26 mouse cellular contexts compared by ENCODE assay signal in the genomic region with DNA sequence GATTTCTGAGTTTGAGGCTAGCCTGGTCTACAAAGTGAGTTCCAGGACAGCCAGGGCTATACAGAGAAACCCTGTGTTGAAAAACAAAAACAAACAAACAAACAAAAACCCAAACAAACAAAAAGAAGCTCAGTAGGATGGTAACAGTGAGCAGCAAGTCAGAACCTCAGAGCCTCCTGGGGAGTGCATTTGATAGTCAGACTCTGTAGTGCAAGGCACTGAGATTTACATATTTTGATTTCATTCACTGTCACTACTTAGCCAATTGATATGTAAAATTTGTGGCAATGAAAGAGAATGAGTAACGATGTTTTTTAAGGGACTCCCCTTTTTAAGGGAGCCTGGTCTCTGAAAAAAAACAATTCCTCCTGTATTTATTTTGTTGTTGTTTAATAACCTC.
"Had no signal": no experiment of that assay in that cellular context is flagged by ENCODE, and none has a peak within 500 bp of the region (broad histone marks: within the 10 kb centered on the region; RNA-seq: fewer than 3 reads in every experiment).

No protein-coding gene starts in this region.

- H3K27me3 ChIP-seq: heart, embryonic 12.5 days; hindbrain, embryonic 13.5 days; hindbrain, embryonic 15.5 days; intestine, embryonic 15.5 days; limb, embryonic 12.5 days; liver, embryonic 13.5 days; liver, embryonic 15.5 days had no signal

- H3K4me1 ChIP-seq: heart, embryonic 10.5 days; heart, embryonic 12.5 days; hindbrain, embryonic 13.5 days; hindbrain, embryonic 15.5 days; intestine, embryonic 15.5 days; limb, embryonic 10.5 days; limb, embryonic 12.5 days; liver, embryonic 13.5 days; liver, embryonic 15.5 days had no signal

- H3K36me3 ChIP-seq: heart, embryonic 10.5 days; heart, embryonic 12.5 days; hindbrain, embryonic 13.5 days; hindbrain, embryonic 15.5 days; intestine, embryonic 15.5 days; limb, embryonic 10.5 days; limb, embryonic 12.5 days; liver, embryonic 13.5 days; liver, embryonic 15.5 days had no signal

- DNase-seq: gastrocnemius, postnatal 10 days; gastrocnemius, postnatal 25 days; heart, adult 18-20 months; heart, postnatal 14 days; heart, postnatal 36 days; kidney, adult 18-20 months; kidney, adult 8-10 months; kidney, postnatal 10 days; kidney, postnatal 25 days; kidney, postnatal 4 days; liver; liver, embryonic 13.5 days; liver, postnatal 0 days had no signal

- H3K4me2 ChIP-seq: heart, embryonic 12.5 days; hindbrain, embryonic 13.5 days; hindbrain, embryonic 15.5 days; intestine, embryonic 15.5 days; limb, embryonic 12.5 days; liver, embryonic 11.5 days; liver, embryonic 13.5 days; liver, embryonic 15.5 days had no signal

- H3K4me3 ChIP-seq: heart, embryonic 10.5 days; heart, embryonic 12.5 days; hindbrain, embryonic 13.5 days; hindbrain, embryonic 15.5 days; intestine, embryonic 15.5 days; layer of hippocampus, adult 2 months; left cerebral cortex, adult 2 months; limb, embryonic 10.5 days; limb, embryonic 12.5 days; liver, embryonic 13.5 days; liver, embryonic 15.5 days had no signal

- ATAC-seq: hindbrain, postnatal 0 days; intestine, embryonic 15.5 days; intestine, postnatal 0 days; liver, postnatal 0 days had no signal

- H3K9ac ChIP-seq: heart, embryonic 12.5 days; hindbrain, embryonic 13.5 days; hindbrain, embryonic 15.5 days; intestine, embryonic 15.5 days; limb, embryonic 12.5 days; liver, embryonic 13.5 days; liver, embryonic 15.5 days; liver, postnatal 0 days had no signal

- H3K9me3 ChIP-seq: heart, embryonic 10.5 days; heart, embryonic 12.5 days; hindbrain, embryonic 13.5 days; hindbrain, embryonic 15.5 days; intestine, embryonic 15.5 days; limb, embryonic 10.5 days; limb, embryonic 12.5 days; liver, embryonic 13.5 days; liver, embryonic 15.5 days had no signal

- H3K27ac ChIP-seq: heart, embryonic 10.5 days; hindbrain, embryonic 13.5 days; hindbrain, embryonic 15.5 days; hindbrain, postnatal 0 days; intestine, embryonic 15.5 days; layer of hippocampus, adult 2 months; left cerebral cortex, adult 2 months; limb, embryonic 10.5 days; limb, embryonic 12.5 days; liver, embryonic 13.5 days; liver, embryonic 15.5 days had no signal
